Mouse (Mus musculus) right cerebral cortex, postnatal 4 days (tissue): Measurements from ENCODE around the gene Slc38a1.

Source experiments
- DNase-seq: peaks from one replicate; pipeline ENCODE4 v3.0.0-alpha.2; 2022

Slc38a1 gene

DNA sequence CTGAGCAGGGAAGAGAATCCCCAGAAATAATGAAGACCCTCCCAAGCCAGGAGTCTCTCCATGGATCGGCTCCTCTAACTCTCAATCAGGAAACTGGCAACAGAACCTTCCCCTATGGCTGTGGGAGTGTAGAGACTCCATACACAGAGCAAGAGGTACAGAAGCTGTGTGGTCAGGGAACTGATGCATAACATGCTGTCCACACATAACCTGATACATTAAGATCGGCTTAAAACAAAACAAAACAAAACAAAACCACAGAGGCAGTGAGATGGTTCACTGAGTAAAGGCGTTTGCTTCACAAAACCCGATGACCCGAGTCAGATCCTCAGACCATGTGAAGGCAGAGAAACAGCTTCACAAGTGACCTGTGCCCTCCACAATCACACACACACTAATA, 35.3 kb downstream of the Slc38a1 start:
- no peak for DNase-seq

DNA sequence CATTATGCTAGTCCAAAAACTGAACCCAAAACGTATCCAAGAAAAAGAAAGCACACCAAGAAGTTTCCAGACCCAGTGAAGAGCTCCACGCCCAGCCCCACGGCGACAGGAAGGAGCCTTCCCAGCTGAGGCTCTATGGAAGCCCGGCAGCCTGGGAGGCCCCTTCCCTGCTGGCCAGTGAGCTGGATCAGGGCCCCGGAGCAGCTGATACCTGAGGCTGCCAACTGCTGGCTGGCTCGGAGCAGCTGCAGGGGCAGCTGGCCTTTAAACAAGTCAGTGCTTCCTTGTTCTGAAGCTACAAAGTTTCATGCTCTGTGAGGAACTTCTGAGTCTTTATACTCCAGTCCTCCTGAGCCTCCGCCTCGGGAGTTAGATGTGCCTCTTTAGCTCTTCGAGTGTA, 38.4 kb downstream of the Slc38a1 start:
- peak; percentile 26 for DNase-seq

DNA sequence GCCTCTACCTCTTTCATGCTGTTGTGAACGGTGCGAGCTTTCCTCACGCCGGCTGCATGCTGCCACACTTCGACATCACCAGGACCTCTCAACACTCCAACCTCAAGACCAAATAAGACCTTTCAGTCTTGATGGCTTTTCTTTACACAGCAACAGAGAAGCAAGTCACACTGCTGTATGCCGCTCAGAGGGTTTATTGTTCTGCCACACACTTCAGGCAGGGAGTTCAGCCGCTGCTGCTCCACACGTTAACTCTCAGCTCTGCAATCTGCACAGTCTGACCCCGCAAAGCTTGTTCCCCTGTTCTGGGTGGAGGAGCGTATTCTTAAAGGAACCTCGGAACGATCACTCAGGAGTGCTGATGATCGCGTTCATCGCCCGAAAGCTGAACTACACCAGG, 40.7 kb downstream of the Slc38a1 start:
- DNase-seq: no peak

DNA sequence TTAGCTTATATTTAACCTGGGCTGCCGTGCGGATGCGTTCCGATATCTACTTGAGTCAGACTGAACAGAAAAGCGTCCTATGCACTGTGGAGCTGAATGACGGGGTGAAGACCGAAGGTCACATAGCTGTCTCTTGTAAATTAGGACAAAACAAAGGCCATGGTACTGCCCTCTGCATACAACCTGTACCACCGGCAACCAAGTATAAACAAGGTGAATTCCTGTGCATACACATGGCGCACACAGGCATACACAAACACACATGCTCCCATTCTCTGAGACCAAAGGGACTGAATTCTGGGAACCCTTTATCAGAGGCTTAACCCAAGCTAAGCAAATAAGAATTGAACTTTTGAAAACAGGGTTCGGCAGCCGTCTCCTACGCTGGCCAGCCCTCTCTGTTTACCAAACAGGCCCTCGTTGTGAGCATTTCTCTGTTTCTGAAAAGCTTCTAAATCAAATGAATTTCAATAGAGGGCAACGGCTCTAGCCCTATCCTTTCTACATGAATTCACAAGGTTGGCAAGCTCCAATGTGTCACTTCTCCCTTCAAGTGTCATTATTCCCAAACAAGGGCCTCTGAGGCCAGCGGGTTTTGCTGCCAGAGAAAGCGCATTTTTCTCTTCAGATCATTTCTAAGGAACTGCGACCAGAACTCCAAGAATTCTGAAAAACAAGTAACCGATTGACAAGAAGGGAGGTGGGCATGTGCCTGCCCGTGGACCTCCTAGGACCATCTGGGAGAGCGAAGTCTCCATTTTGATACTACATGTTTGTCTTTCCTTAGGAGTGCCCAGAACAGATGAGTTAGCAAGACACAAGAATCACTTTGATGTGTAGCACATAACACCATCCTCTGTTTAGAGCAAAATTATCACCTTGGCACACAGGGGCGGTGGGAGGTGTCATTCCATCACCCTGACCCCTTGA, 42.6 kb downstream of the Slc38a1 start:
- DNase-seq: no peak

DNA sequence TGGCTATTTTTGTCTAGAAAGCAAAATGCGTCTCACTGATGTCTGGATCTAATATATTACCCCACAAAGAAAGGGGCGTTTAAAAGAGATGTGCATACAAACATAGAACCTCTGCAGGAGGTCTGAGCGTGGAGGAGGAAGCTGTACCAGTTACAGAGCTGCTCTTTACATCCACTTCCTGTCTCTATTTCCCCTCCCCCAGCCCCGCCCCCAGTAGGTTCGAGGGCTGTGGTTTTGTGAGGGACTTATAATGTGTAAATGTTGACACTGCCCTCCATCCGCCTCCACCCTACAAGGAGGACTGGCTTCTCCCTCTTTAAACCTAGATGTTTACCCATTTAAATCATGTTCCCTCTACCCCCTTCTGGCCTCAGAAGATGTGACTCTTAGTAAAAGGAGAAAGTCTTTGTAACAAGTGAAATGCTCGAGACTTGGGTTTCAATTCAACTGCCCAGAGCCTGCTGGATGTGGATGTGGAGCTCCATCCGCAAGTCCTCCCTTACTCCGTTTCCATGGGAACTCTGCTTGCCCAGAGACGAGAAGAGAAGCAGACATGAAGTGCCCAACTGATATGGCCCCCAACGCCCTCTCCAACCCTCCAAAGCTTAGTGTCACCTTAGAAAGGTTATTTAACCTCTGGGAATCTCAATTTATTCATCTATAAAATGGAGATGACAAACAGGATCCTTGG, 43.7 kb downstream of the Slc38a1 start:
- DNase-seq: no peak

DNA sequence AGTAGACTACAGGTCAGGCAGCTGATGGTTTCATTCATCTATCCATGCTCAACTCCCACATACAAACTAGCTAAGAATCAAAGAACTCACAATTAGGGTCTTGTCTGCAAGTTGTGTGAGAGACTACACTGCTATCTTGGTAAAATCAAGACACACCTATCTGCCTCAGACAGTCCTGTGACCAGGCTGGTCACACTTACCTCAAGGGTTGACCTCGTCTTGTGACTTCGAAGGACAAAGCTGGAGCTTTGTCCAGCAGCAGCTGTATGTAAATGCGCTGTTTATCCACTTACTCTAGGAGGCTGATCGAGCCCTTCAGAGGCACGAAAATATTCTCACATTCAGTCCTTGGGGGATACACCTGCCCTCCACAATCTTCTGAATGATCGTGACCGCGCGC, 45.6 kb downstream of the Slc38a1 start:
- no peak for DNase-seq

DNA sequence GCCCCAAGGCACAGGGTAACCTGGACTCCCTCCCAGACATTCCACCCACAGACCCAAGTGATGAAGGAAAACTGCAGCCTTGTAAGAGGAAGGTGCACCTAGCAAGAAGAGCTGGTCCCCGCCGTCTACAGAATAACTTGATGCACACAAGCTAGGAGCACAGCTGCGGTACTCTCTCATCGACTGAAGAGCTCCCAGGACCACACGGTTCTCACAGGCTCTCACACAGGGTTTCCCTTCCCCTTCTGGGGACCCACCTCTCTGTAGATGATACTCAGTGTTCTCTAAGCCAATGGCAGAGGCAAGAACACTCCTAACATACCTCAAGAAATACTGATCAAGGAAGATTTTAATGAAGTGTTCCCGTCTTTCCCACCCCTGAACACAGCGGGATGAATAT, 48.4 kb downstream of the Slc38a1 start:
- no peak for DNase-seq

DNA sequence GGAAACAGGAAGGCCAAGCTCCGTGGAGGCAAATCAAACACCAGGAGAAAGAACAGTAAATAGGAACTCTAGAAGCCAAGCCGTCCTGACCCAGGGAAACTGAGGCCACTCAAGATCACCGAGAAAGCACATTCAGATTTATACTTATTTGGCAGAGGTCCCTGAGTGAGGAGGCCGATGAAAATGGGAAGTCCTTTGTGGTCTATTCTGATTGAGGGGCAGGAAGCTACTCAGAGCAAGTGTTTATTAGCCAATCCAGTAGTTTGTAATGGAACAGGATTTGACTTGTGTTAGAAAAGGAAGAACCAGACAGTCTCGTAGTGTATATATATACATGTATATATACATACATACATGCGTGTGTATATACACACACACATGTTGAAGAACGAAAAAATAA, 48.8 kb downstream of the Slc38a1 start:
- DNase-seq: no peak

DNA sequence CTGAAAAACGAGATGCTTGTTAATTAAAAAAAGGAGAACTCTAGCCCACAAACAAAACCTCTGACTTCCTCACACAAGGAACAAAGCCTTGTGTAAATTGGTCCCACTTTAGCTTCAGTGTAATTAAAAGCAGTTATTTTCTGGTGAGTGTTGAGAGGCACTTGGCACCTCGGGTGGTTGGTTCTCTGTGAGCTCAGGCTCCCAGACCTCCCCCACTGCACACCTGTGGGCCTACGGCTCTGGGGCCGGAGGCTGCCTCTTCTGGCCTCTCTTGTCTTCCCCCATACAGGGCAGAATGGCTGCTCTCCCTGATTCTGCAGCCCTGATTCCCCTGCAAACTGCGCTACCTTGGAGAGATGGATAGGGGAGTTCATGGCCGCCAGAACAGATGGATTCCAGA, 49.3 kb downstream of the Slc38a1 start:
- DNase-seq: no peak

DNA sequence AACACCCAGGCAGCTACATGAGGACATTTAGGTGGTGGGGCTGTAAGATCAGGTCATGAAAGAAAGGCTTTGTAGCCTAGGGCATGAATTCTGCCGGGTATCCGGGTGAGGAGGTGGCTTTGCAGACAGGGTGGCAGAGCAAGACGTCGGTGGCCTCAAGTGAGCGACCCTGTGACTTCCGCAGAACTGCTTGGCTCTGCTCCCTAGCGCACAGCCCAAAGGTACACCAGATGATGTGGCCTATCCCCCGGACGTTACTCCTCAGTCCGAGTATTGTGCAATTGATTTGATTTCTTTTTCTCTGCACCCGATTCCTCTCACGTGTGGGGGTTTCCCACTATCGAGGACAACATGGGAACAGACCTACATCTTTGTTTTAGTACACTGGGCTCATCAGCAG, 49.7 kb downstream of the Slc38a1 start:
- DNase-seq: no peak

DNA sequence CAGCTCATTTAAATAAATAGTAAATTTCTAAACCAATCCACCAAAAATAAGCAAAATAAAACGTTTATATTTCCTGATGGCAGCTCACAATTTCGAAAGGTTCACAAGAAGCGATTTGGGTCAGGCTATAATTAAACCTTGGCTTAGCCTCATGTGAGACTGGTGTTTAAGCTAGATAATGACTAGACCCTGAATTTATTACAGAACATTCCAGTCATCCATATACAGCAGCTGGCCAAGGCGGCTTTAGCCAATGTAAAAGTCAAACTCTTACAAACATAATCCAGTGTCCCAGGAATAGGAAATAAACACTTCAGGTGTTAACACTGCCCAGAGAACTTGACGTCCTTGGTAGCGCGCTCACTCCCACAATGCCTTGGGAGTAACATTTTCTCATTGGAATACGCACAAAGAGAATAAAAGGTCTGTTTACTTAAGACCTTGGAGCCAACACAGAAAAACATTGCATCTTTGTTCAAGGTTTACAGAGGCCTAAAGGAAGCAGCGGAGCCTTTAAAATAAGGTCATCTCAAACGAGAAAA, 50.8 kb downstream of the Slc38a1 start:
- no peak for DNase-seq

DNA sequence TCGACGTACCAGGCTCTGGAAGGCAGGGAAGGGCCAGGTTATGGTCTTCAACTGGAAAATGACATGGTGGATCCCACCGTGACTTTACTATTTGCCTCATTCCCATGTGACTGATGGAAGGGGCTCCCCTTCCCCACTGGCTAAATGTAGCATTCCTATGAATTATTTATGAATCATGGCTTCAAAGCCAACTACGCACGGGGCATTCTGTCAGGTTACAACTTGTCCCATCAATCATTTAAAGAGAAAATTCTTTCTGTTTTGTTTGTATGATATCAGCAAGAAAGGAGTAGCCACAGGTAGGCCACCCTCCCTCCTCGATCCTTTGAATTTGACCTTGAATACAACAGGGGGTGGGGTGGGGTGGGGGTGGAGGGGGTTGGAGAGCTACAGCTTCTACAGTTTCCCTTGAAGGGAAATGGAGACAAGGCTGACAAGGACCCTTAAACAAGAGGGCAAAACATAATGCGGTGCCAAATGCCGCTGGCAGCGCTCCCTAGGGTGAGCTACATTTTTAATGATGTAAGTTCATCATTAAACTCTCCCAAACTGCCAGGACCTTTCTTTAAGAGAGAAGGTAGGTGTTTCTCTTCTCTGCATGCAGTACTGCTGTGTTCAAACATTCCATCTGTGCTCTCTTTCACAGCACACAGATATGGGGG, 53.6 kb downstream of the Slc38a1 start:
- DNase-seq: no peak

DNA sequence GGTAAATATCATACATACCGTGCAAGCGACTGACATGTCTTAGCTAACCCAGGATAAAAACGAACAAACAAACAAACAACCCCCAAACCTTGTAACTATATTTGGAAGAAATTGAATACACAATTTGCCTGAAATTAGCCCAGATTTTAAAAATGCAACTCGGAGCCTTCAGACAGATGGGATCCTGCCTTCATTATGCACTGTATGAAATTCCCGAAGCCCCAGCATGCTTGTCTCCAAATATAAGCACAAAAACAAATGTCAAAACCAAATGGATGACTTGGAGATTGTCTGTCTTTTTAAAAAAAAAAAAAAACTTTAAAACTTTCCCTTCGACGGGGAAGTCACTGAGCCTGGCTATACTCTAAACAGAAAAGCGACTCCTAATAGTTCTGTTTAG, 54.7 kb downstream of the Slc38a1 start:
- DNase-seq: no peak

DNA sequence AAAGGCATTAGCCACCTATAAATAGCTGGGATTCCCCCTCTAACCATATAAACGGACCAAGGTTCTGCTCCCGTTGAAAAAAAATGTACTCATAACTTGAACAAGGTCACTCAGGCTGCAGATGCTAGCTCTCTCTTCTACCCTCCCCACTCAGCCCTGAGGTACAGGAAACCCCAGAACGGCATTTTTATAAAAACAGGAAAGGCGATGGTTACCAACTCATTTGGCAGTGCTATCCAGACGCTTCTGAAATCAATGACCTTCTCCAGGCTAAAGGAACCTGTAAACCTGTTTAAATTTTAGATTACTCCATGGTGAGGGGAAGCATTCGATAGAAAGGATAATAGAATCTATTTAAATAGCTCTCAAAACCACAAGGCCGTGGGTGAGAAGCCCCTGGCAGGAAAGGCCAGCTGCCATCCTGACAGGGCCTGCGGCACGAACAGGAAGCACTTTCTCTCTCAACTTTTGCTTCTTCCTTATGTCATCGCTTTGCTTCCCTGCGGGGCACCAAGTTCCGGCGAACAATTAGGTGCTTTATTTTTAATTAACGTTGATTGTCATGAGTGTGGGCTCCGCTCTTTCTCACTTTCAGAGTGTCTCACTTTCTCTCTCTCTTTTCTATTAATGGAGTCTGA, 59.2 kb downstream of the Slc38a1 start:
- no peak for DNase-seq

DNA sequence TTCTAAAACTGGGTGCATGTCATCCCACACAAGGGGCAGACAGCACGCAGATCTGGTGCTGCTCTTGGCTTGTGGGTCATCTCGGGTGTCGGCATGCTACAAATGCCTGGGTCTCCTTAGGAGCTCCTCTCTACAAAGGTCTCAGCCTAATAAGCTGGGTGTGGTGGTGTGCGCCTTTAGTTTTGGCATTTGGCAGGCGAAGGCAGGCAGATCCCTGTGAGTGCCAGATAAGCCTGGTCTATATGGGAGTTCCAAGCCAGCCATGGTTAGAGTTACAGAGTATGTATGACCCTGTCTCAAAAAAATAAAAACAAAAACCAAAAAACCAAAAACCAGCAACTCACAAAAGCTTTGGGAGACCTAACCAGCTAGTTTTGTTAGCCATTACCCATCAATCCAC, 65.7 kb downstream of the Slc38a1 start:
- DNase-seq: no peak

DNA sequence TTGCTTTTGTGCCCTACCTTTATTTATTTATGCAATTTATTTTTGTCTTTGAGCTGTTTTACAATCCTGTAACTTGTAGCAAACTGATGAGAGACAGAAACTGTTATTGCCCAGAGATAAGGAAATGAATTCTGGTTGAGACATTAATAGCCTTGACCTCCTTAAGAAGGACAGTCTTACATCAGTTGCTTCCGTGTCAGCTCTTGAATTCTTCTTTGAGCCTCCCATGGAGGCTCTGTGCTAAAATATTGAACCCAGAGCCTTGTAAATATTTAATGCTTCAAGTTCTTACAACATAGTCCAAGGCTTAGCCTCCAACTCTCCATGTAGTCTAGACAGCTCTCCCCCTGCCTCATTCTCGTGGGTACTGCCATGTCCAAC, 73.7 kb downstream of the Slc38a1 start:
- DNase-seq: no peak

DNA sequence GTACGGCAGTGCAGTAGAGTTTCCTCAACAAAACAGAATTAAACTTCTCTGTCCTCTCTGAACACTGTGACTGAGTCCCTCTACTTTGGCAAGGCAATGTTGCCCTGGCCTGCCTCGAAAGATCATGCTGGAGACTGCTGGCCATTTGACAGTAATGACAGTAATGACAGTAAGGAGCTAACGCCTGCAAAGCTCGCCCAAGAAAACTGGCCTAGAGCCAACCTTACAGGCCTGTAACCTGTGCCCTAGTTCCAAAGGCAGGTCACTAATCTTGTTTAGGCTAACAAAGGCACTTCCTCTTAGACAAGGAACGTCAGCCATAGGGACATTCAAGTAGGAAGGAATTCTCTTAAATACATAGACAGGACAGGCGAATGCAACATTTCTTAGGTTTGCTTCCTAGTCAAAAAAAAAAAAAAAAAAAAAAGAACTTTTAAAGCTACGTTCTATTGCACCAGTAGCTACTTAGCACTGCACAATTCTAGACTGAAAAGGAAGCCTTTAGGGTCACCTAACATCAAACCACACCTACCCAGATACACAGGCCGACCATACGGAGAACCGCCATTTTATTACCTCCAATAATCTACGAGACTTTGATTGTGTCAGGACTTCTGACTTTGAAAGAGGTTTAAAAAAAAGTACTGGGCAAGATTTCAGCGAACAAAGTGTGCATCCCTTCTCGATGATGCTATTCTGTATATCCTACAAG, 74.3 kb downstream of the Slc38a1 start:
- no peak for DNase-seq

DNA sequence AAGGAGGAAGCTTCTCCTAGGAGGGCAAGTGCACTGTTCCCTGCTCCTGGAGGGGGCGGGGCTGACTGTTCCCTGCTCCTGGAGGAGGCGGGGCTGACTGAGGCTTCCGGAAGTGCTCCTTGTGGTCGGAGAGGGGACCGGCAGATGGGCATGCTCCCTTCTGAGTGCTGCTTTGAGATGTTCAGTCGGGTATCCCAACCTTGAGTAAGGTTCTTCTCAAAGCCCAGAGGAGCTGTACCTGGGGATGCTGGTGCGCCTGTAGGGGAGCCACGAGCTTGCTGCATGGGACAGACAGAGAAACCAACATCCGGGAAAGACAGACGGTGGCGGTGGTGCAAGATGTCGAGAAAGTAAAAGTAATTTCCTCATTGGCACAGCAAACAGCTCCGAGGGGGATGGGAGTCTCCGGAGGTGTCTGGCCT, 75.9 kb downstream of the Slc38a1 start:
- no peak for DNase-seq

DNA sequence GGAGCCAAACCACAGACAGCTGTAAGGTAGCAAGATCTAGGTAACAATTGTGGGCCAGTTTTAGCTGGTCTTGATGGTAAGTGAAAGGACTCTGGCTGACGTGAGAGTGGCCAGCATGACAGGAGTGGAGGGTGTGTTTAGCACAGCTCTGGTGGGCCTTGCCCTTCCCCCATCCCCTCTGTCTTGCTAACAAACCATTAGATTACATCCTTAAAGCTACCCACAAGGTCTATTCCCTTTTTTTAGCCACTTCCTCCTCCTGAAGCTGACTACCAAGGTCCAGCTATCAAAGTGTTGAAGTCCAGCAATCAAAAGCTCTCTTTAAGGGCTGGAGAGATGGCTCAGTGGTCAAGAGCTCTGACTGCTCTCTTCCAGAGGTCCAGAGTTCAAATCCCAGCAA, 78.9 kb downstream of the Slc38a1 start:
- DNase-seq: no peak

DNA sequence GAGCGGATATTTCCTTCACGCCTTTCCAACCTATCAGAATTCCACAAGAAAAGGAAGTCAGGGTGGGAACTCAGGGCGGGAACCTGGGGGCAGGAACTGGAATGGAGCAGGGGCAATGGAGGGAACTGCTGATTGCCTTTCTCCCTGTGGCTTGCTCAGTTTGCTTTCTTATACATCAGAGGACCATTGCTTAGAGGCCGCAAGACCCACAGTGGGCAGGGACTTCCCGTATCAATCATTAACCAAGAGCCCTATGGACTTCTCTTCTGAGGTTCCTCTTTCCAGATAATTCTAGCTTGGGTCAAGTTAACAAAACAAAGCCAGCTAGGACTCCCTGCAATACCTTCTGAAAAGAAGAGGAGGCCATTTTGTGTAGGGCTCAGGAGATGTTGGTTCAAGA, 80.2 kb downstream of the Slc38a1 start:
- no peak for DNase-seq

DNA sequence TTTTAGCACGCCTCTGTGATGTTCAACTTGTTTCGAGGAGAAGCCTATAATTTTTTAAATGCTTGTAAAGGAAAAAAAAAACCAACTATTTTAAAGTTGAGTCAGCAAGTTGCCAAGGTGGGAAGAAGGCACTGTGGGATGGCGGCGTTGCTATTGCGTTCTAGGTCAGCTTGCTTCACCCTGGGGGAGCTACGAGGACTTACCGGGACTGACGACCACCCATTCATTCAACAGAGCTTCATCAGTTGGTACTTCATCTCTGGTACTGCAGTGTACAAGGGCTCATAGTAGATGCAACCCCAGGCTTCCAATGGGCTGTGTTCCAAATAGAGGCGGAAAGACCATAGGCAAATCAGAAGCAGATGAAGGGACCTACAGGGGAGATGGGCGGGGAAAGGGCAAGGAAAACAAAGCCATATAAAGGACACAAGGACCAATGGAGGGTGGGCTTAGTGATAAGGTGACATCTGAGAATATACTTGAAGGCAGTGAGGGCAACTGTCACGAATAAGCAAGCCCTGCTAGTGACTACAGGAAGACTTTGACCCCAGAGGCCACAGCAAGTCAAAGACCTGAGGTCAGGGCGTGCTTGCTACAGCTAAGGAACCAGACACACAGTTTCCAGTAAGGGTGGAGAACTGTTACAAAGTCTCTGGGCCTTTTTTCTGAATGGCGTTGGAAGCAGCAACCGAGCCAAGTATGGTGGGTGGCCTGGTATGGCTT, 82.0 kb downstream of the Slc38a1 start:
- no peak for DNase-seq
